Mouse (Mus musculus) embryonic facial prominence, embryonic 13.5 days (tissue): ENCODE measurements around the gene Rxfp4. TPM values are rescaled to one million over a fixed set of nuclear protein-coding genes. Genes with fewer than 3 reads are reported as not detected.

Experiments
- ATAC-seq: fragments of 200-750 bp; cut with Nextera tagmentation; 2 replicates; pipeline ENCODE4 v1.8.0; 2017; ENCODE audit warnings: low read depth; ENCODE audit not compliant: insufficient number of reproducible peaks, insufficient read depth, low FRiP score, low TSS enrichment
- H3K27ac ChIP-seq: fragments of 300-500 bp; sonication (generic); 2 replicates; pipeline ENCODE4 v1.5.1; 2015; ENCODE audit warnings: moderate library complexity, mild to moderate bottlenecking, inconsistent platforms
- H3K27me3 ChIP-seq: fragments of 300-500 bp; sonication (generic); 2 replicates; pipeline ENCODE4 v1.6.1; 2015; ENCODE audit warnings: mild to moderate bottlenecking, inconsistent platforms
- H3K36me3 ChIP-seq: fragments of 300-500 bp; sonication (generic); 2 replicates; pipeline ENCODE4 v1.6.1; 2015; ENCODE audit warnings: mild to moderate bottlenecking, inconsistent platforms
- H3K4me1 ChIP-seq: fragments of 300-500 bp; sonication (generic); 2 replicates; pipeline ENCODE4 v1.6.1; 2015; ENCODE audit warnings: inconsistent platforms
- H3K4me2 ChIP-seq: fragments of 300-500 bp; sonication (generic); 2 replicates; pipeline ENCODE4 v1.6.1; 2015; ENCODE audit warnings: moderate library complexity, mild to moderate bottlenecking, inconsistent platforms
- H3K4me3 ChIP-seq: fragments of 300-500 bp; sonication (generic); 2 replicates; pipeline ENCODE4 v1.5.1; 2015; ENCODE audit warnings: mild to moderate bottlenecking, inconsistent platforms
- H3K9ac ChIP-seq: fragments of 300-500 bp; sonication (generic); 2 replicates; pipeline ENCODE4 v1.6.1; 2015; ENCODE audit warnings: mild to moderate bottlenecking, inconsistent platforms
- H3K9me3 ChIP-seq: fragments of 300-500 bp; sonication (generic); 2 replicates; pipeline ENCODE4 v1.6.1; 2016; ENCODE audit warnings: inconsistent platforms
- WGBS: fragments of 180-500 bp; shearing (Covaris S2); methylation state at CpG from one replicate; pipeline ENCODE4 v1.1.7; 2015; ENCODE audit warnings: mixed read lengths; 5-methylcytosine and 5-hydroxymethylcytosine counted together
- polyA plus RNA-seq: library from polyadenylated mRNA; unstranded; fragments of >200 nt; fragmentation: Nextera tagmentation; extraction: Ambion mirVana; gene quantifications from 2 replicates; pipeline ENCODE4 v1.2.1, GENCODE M21; 2015

Rxfp4 gene
- polyA plus RNA-seq, result not detected in 2 replicates

DNA sequence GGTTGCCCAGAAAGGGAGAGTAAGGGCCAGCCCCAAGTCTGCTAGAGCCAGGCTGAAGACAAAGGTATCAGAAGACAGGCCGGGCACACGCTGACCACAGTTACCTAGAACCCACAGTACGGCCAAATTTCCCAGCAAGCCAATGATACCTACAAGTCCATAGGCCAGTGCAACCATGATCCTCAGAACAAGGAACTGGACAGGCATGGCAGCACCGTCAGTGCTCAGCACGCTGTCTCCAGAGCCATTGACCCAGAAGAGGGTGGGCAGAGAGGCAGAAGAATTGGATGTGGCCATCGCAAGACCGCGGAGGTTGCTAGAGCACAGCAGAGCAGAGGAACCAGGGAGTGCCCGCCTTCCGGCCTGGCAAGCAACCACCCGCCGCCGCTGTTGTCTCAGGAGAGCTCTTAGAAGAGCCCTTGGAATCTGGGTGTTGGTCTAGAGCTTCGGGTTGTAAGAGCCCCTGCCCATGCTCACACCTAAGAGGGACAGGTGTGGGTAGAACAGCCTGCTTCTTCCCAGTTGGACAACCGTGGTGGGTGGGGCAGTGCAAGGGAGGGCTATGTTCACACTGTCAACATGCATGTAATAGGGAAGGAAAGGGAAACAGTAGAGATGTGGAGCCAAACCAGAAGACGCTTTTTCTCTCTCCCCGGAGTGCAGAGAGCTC lies at the start of gene Rxfp4:
Gene Rxfp4 (minus strand): TSS at position 297 of the 670 bp plus-strand sequence.
- Histone ChIP-seq H3K4me2 (no peak within 1 kb of the TSS), H3K27me3 (no peaks in the 10 kb centered on the region), H3K9me3 (no peaks in the 10 kb centered on the region), H3K4me3 (no peak within 1 kb of the TSS), H3K36me3 (peaks cover 14% of the 10 kb centered on the region), H3K27ac (peak within 1 kb of the TSS; percentile 24; the same call in 1 of the 2 replicates), H3K9ac (no peak within 1 kb of the TSS), H3K4me1 (peaks cover 18% of the 10 kb centered on the region; the same call in 1 of the 2 replicates)
- ATAC-seq, result no peak
- WGBS, result 87% methylated on average over 17 of the region's 17 CpGs

DNA sequence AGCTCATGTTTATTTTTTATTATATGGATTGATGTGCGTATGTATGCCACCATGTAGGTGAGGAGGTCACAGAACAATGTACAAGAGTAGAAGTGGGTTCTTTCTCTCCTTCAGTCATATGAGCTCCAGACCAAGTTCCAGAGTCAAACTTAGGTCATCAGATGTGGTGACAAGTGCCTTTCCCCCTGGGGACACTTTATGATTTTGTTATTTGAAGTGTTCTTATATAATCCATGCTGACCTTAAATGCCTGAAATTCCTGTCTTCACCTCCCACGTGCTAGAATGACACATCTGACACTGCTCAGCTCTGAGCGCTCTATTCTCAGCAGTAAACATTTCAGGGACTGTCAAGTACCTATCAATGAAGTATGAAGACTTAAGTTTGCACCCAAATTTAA lies 48.3 kb upstream of the Rxfp4 start:
- Histone ChIP-seq H3K4me2 (no peak overlapping the region), H3K4me1 (no peaks in the 10 kb centered on the region), H3K36me3 (peaks cover 89% of the 10 kb centered on the region), H3K27me3 (no peaks in the 10 kb centered on the region), H3K27ac (no peak overlapping the region), H3K9me3 (no peaks in the 10 kb centered on the region), H3K4me3 (no peak overlapping the region), H3K9ac (no peak overlapping the region)
- 66% methylated on average over 3 of the region's 3 CpGs for WGBS
- ATAC-seq, result no peak

DNA sequence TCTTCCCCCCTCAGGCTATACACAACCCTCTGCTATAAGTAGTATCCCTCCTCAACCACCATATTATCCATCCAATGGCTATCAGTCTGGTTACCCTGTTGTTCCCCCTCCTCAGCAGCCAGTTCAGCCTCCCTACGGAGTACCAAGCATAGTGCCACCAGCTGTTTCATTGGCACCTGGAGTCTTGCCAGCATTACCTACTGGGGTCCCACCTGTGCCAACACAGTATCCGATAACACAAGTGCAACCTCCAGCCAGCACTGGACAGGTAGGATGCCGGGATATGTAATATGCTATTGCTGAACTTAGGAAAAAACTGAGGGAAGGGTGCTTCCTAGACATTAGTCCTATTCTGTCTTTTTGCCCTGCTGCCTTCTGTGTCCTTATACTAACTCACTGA lies 47.3 kb upstream of the Rxfp4 start:
- Histone ChIP-seq H3K4me3 (no peak overlapping the region), H3K4me1 (no peaks in the 10 kb centered on the region), H3K27ac (no peak overlapping the region), H3K9me3 (no peaks in the 10 kb centered on the region), H3K36me3 (peaks cover 94% of the 10 kb centered on the region), H3K4me2 (no peak overlapping the region), H3K27me3 (no peaks in the 10 kb centered on the region), H3K9ac (no peak overlapping the region)
- WGBS, result 90% methylated on average over 3 of the region's 3 CpGs
- no peak for ATAC-seq

DNA sequence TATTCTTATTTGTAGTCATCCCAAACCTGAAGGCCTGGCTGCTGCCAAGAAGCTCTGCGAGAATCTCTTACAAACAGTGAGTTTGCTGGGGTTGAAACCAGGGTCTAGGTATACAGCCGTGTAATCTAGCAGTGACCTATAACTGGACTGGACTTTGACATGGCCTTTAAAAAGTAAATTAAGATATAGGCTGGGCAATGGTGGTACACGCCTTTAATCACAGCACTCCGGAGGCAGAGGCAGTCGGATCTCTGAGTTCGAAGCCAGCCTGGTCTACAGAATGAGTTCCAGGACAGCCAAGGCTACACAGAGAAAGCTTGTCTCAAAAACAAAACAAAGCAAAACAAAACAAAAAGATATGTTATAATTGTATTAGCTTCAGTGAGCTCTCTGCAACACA lies 45.9 kb upstream of the Rxfp4 start:
- Histone ChIP-seq H3K27me3 (no peaks in the 10 kb centered on the region), H3K27ac (no peak overlapping the region), H3K9me3 (no peaks in the 10 kb centered on the region), H3K9ac (no peak overlapping the region), H3K4me2 (no peak overlapping the region), H3K4me3 (no peak overlapping the region), H3K4me1 (no peaks in the 10 kb centered on the region), H3K36me3 (peaks cover 95% of the 10 kb centered on the region)
- ATAC-seq, result no peak
- 91% methylated on average over 6 of the region's 6 CpGs for WGBS

DNA sequence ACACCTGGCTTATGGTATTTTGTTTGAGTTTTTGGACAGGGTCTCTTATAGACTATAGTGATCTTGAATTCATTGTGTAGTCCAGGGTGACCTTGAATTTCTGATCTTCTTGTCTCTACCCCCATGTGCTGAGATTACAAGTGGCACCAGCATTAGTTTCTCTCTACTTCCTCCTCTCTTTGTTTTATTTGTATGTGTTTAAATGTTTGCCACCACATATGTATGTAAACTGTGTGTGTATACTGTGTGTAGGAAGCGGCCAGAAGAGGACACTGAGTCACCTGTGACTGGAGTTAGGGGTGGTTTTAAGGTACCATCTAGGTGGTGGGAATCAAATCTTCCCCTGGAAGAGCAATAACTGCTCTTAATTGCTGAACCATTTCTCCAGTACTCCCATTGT lies 45.1 kb upstream of the Rxfp4 start:
- ATAC-seq, result no peak
- H3K4me1 ChIP-seq, result no peaks in the 10 kb centered on the region
- no peak overlapping the region for H3K27ac ChIP-seq
- 88% methylated on average over 1 of the region's 1 CpGs for WGBS
- H3K9me3 ChIP-seq, result no peaks in the 10 kb centered on the region
- H3K4me3 ChIP-seq, result no peak overlapping the region
- H3K4me2 ChIP-seq, result no peak overlapping the region
- no peak overlapping the region for H3K9ac ChIP-seq
- peaks cover 94% of the 10 kb centered on the region for H3K36me3 ChIP-seq
- no peaks in the 10 kb centered on the region for H3K27me3 ChIP-seq

DNA sequence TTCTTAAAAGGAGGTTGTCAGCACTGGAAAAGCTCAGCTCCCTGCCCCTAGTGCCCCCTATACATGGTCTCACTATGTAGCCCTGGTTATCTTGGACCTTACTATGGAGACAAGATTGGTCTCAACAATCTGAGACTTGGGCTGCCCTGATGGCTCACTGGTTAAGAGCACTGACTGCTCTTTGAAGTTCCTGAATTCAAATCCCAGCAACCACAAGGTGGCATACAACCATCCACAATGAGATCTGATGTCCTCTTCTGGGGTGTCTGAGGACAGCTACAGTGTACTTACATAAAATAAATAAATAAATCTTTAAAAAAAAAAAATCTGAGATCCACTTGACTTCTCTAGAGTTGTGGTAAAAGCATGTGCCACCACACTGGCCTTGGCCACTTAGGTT lies 42.6 kb upstream of the Rxfp4 start:
- Histone ChIP-seq H3K27me3 (no peaks in the 10 kb centered on the region), H3K9me3 (no peaks in the 10 kb centered on the region), H3K9ac (no peak overlapping the region), H3K36me3 (peaks cover 97% of the 10 kb centered on the region), H3K4me2 (no peak overlapping the region), H3K27ac (no peak overlapping the region), H3K4me3 (no peak overlapping the region), H3K4me1 (no peaks in the 10 kb centered on the region)
- ATAC-seq, result no peak

DNA sequence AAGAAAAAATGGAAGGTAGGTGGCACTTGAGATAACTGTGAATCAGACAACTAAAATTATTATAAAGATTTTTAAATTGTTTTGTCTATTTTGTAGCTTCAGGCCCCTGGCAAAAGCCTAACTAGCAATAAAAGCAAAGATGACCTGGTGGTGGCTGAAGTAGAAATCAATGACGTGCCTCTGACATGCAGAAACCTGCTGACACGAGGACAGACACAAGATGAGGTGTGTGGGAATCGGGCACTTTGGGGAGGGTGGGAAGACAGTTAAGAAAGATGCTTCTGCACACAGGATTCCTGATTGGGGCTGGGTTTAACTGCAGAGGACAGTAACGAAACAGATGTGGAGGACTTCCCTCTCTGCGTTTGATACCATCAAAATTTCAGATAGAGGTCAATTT lies 36.1 kb upstream of the Rxfp4 start:
- Histone ChIP-seq H3K27me3 (no peaks in the 10 kb centered on the region), H3K4me3 (no peak overlapping the region), H3K9ac (no peak overlapping the region), H3K36me3 (peaks cover 61% of the 10 kb centered on the region), H3K4me1 (peaks cover 15% of the 10 kb centered on the region), H3K4me2 (no peak overlapping the region), H3K27ac (no peak overlapping the region), H3K9me3 (no peaks in the 10 kb centered on the region)
- no peak for ATAC-seq
- 89% methylated on average over 5 of the region's 5 CpGs for WGBS

DNA sequence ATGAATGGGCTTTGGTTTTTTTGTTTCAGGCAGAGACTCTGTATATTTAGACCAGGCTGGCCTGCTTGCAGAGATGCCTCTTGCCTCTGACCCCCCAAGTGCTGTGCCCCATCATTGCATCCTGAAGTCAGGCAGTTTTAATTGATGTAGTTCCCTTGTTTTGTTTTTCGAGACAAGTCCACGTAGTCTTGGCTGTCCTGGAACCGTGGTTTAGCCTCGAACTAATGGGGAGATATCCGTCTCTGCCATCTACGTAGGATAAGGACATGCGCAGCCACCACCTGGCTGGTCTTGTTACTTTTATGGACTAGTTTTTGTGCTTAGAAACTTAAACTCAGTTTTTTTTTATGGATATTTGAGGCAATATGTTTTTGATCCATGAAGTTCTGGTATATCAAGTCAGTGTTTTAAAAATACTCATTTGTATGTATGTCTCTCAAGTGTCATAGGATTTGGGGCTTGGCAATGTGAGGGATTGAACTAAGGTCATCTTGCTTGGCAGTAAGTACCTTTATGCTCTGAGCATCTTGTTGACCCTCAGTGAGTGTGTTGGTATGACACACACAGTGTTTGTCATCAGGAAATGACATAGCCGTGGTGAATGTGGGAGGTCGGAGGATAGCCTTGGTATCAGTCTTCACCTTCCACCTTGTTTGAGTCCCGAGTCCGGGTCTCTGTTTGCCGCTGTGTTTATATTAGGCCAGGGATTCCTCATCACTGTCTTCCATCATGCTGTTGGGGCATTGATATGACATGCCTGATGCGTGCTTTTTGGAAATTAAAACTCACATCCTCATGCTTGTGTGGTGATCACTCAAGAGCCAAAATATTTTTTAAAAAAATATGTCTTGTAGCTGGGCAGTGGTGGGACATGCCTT lies 34.0 kb upstream of the Rxfp4 start:
- Histone ChIP-seq H3K9ac (peak overlapping the region; percentile 97), H3K9me3 (no peaks in the 10 kb centered on the region), H3K27ac (peak overlapping the region; percentile 99), H3K36me3 (peaks cover 42% of the 10 kb centered on the region), H3K27me3 (no peaks in the 10 kb centered on the region), H3K4me1 (peaks cover 15% of the 10 kb centered on the region), H3K4me3 (peak overlapping the region; percentile 94), H3K4me2 (peak overlapping the region; percentile 77)
- WGBS, result 43% methylated on average over 13 of the region's 13 CpGs
- ATAC-seq, result no peak

DNA sequence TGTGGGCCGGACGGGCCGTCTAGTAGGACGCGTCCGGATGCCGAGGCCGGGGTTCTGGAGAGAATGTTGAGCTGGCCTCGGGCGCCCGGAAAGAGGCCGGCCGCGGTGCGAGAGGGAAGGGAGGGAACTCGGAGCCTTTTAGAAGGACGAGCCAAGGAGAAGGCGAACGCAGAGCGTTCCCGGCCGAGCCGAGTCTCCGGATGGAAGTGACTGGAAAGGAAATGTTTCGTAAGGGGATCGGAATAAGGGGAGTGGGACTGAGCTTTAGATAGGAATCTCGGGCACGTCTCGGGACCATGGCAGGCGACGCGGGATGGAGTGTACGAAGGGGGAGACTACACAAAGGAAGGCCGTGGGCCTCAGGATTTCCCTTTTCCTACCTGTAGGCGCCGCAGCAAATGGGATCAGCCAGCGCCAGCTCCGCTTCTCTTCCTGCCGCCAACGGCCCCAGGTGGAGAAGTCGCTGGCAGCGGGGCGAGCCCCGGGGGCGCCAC lies 33.1 kb upstream of the Rxfp4 start:
- Histone ChIP-seq H3K9ac (peak overlapping the region; percentile 97), H3K4me1 (peaks cover 15% of the 10 kb centered on the region), H3K4me3 (peak overlapping the region; percentile 94), H3K36me3 (peaks cover 33% of the 10 kb centered on the region), H3K27ac (peak overlapping the region; percentile 99), H3K4me2 (peak overlapping the region; percentile 77), H3K9me3 (no peaks in the 10 kb centered on the region), H3K27me3 (no peaks in the 10 kb centered on the region)
- peak; percentile 74 for ATAC-seq
- WGBS, result under 1% methylated on average over 45 of the region's 45 CpGs

DNA sequence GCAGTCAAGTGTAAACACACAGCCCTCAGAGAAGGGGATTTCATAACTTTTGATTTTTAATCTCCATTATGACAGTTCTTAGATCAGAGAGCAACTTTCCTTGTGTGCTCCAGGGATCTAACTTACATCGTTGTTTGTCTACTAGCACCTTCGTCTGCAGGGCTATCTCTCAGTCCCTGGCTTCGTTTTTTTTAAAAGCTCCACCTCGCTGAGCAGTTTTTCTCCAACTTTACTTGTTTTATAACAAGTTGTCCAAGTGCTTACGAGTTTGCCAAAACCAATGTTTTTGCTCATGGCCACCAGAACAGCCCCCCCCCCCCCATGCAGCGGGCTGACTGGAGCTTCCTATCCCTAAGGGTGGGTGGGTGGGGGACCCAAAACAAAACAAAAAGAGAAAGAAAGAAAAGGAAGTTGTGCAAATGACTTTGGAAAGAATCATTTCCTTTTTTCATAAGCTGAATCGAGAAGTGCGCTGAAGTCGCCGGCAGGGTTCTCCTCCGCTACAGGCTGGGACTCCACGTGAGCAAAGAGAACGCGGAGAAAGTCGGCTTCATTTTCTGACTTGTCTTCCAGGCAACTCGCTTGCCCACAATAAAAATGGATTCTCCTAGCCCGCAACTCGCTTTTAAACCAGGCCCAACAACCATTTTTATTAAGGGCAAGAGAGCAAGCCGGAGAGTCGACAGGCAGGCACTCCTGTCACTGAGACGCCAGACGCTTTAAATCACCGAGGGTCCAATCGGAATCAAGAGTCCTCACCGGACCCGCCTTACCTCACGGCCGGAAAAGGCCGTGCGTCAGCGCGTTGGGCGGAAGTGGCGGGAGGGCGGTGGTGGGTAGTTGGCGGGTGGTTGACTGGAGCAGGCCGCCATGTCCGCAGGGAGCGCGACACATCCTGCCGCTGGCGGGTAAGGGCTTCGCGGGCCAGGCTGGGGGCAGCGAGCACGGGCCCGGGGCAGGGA lies 32.3 kb upstream of the Rxfp4 start, which contains the start of gene Khdc4:
Gene Khdc4 (plus strand): TSS at position 824 of the 962 bp plus-strand sequence.
- Histone ChIP-seq H3K4me3 (peak within 1 kb of the TSS; percentile 94), H3K9me3 (no peaks in the 10 kb centered on the region), H3K27ac (peak within 1 kb of the TSS; percentile 99), H3K4me2 (peak within 1 kb of the TSS; percentile 77), H3K36me3 (peaks cover 26% of the 10 kb centered on the region), H3K27me3 (no peaks in the 10 kb centered on the region), H3K9ac (peak within 1 kb of the TSS; percentile 97), H3K4me1 (peaks cover 15% of the 10 kb centered on the region)
- under 1% methylated on average over 47 of the region's 47 CpGs for WGBS
- ATAC-seq, result peak; percentile 98
